Mouse (Mus musculus) 416B (cell line): ENCODE measurements around the gene Fam227b.

Source experiments
- DNase-seq: peaks from one replicate; pipeline ENCODE4 v3.0.0; 2011; ENCODE audit warnings: low read depth

The Fam227b gene

GRCm38 (mm10) chr2:126006088-126006487, 145.7 kb downstream of the Fam227b start:
- peak; percentile 66 for DNase-seq

- DNase-seq: no peak
Measured at GRCm38 (mm10) chr2:126002291-126002690, 149.5 kb downstream of the Fam227b start.

GRCm38 (mm10) chr2:125975808-125976345, 175.9 kb downstream of the Fam227b start:
- peak; percentile 56 for DNase-seq

GRCm38 (mm10) chr2:125975206-125975605, 176.6 kb downstream of the Fam227b start:
- DNase-seq: no peak

- peak; percentile 13 for DNase-seq
Measured at GRCm38 (mm10) chr2:125973207-125973606, 178.6 kb downstream of the Fam227b start.

GRCm38 (mm10) chr2:125968811-125969210, 183.0 kb downstream of the Fam227b start:
- no peak for DNase-seq

GRCm38 (mm10) chr2:125948195-125948594, 203.6 kb downstream of the Fam227b start:
- DNase-seq: peak; percentile 60

- no peak for DNase-seq
Measured at GRCm38 (mm10) chr2:125943301-125943700, 208.5 kb downstream of the Fam227b start.

- DNase-seq: peak; percentile 87
Measured at GRCm38 (mm10) chr2:125941111-125941785, 210.6 kb downstream of the Fam227b start.

- DNase-seq: peak; percentile 79
Measured at GRCm38 (mm10) chr2:125938993-125939642, 212.7 kb downstream of the Fam227b start.

- peak; percentile 51 for DNase-seq
Measured at GRCm38 (mm10) chr2:125936396-125936795, 215.4 kb downstream of the Fam227b start.

- peak; percentile 54 for DNase-seq
Measured at GRCm38 (mm10) chr2:125933977-125934376, 217.8 kb downstream of the Fam227b start.
